Comparison of ENCODE assay signal across 10 mouse cellular contexts in genomic region chr11:54755148-54755664, GRCm38 (mm10). TPM values are rescaled to one million over a fixed set of nuclear protein-coding genes. Genes with fewer than 3 reads are reported as not detected.
DNase-seq lines count a peak whose midpoint lies in the region; ATAC-seq and TF ChIP-seq lines count a peak whose summit lies in the region.
"Had no signal": no experiment of that assay in that cellular context is flagged by ENCODE, and none has a peak within 500 bp of the region (broad histone marks: within the 10 kb centered on the region; RNA-seq: fewer than 3 reads in every experiment).

No protein-coding gene starts in this region.

- H3K36me3 ChIP-seq in heart, embryonic 15.5 days = no peaks in the 10 kb centered on the region
- 0 out of 2 replicates have a peak, but pooled peaks cover 3% of the 10 kb centered on the region for H3K36me3 ChIP-seq in hindbrain, embryonic 11.5 days (ENCODE audit: control insufficient read depth, insufficient read depth, low read length)
- peaks cover 8% of the 10 kb centered on the region; the same call in 1 of the 2 replicates for H3K36me3 ChIP-seq in midbrain, embryonic 14.5 days (ENCODE audit: control insufficient read depth, insufficient read depth, low read length)
- peaks cover 22% of the 10 kb centered on the region; the same call in 1 of the 2 replicates for H3K36me3 ChIP-seq in kidney, embryonic 14.5 days (ENCODE audit: control insufficient read depth, insufficient read depth, low read length)

- WGBS in heart, embryonic 15.5 days = 68% methylated on average over 5 of the region's 5 CpGs
- WGBS in hindbrain, embryonic 11.5 days = 54% methylated on average over 5 of the region's 5 CpGs
- WGBS in midbrain, embryonic 14.5 days = 17% methylated on average over 5 of the region's 5 CpGs
- WGBS in kidney, embryonic 14.5 days = 90% methylated on average over 5 of the region's 5 CpGs

- DNase-seq in heart, postnatal 25 days (ENCODE audit: low spot score) = no peak
- peak; percentile 20 for DNase-seq in hindbrain, embryonic 11.5 days (ENCODE audit: low spot score)
- peak; percentile 29 for DNase-seq in midbrain, embryonic 14.5 days
- no peak for DNase-seq in testis, postnatal 10 days (ENCODE audit: low spot score)
- DNase-seq in yolk sac, embryonic 10.5 days (ENCODE audit: low spot score) = no peak
- DNase-seq: adrenal gland, postnatal 36 days had no signal

- no peaks in the 10 kb centered on the region for H3K9me3 ChIP-seq in heart, embryonic 15.5 days (replicated peaks)
- H3K9me3 ChIP-seq in hindbrain, embryonic 11.5 days (ENCODE audit: control insufficient read depth, low read length) = no peaks in the 10 kb centered on the region
- no peaks in the 10 kb centered on the region for H3K9me3 ChIP-seq in midbrain, embryonic 14.5 days (ENCODE audit: control insufficient read depth, low read length)
- H3K9me3 ChIP-seq in kidney, embryonic 14.5 days (ENCODE audit: control insufficient read depth, low read length) = no peaks in the 10 kb centered on the region

- peaks cover 22% of the 10 kb centered on the region for H3K4me1 ChIP-seq in heart, embryonic 15.5 days (replicated peaks)
- H3K4me1 ChIP-seq in cortical plate, adult 2 months (ENCODE audit: control insufficient read depth, insufficient read depth, low read length) = peaks cover 12% of the 10 kb centered on the region
- H3K4me1 ChIP-seq in hindbrain, embryonic 11.5 days (replicated peaks; ENCODE audit: control insufficient read depth, insufficient read depth, low read length) = peaks cover 8% of the 10 kb centered on the region
- H3K4me1 ChIP-seq in midbrain, embryonic 14.5 days (ENCODE audit: control insufficient read depth, insufficient read depth, low read length) = peaks cover 46% of the 10 kb centered on the region
- H3K4me1 ChIP-seq in kidney, embryonic 14.5 days (ENCODE audit: control insufficient read depth, insufficient read depth, low read length) = no peaks in the 10 kb centered on the region

- H3K9ac ChIP-seq in heart, embryonic 15.5 days = no peak overlapping the region
- H3K9ac ChIP-seq in hindbrain, embryonic 11.5 days (ENCODE audit: low read depth, low read length) = no peak overlapping the region
- no peak overlapping the region; the same call in 1 of the 2 replicates for H3K9ac ChIP-seq in midbrain, embryonic 14.5 days (replicated peaks; ENCODE audit: low read length)
- no peak overlapping the region for H3K9ac ChIP-seq in kidney, embryonic 14.5 days (ENCODE audit: low read depth, low read length)

- peak overlapping the region; percentile 16; the same call in 1 of the 2 replicates for H3K27ac ChIP-seq in heart, embryonic 15.5 days
- H3K27ac ChIP-seq in cortical plate, adult 2 months (ENCODE audit: insufficient read depth, low read length) = peak overlapping the region; percentile 68
- peak overlapping the region; percentile 95 for H3K27ac ChIP-seq in hindbrain, embryonic 11.5 days (ENCODE audit: low read depth, low read length)
- H3K27ac ChIP-seq in midbrain, embryonic 14.5 days (replicated peaks; ENCODE audit: low read depth, low read length) = peak overlapping the region; percentile 89
- no peak overlapping the region for H3K27ac ChIP-seq in kidney, embryonic 14.5 days (ENCODE audit: low read depth, low read length)

- H3K27me3 ChIP-seq in heart, embryonic 15.5 days = no peaks in the 10 kb centered on the region
- H3K27me3 ChIP-seq in hindbrain, embryonic 11.5 days (ENCODE audit: control insufficient read depth, insufficient read depth, low read length) = no peaks in the 10 kb centered on the region
- no peaks in the 10 kb centered on the region for H3K27me3 ChIP-seq in midbrain, embryonic 14.5 days (ENCODE audit: control insufficient read depth, insufficient read depth, low read length)
- no peaks in the 10 kb centered on the region for H3K27me3 ChIP-seq in kidney, embryonic 14.5 days (ENCODE audit: control insufficient read depth, insufficient read depth, low read length)

- no peak overlapping the region for H3K4me2 ChIP-seq in heart, embryonic 15.5 days
- H3K4me2 ChIP-seq in hindbrain, embryonic 11.5 days (replicated peaks; ENCODE audit: low read depth, low read length) = no peak overlapping the region
- H3K4me2 ChIP-seq in midbrain, embryonic 14.5 days (ENCODE audit: low read length) = peak overlapping the region; percentile 32; the same call in 1 of the 2 replicates
- H3K4me2 ChIP-seq in kidney, embryonic 14.5 days (replicated peaks; ENCODE audit: low read depth, low read length) = no peak overlapping the region

- H3K4me3 ChIP-seq in heart, embryonic 15.5 days = no peak overlapping the region
- no peak overlapping the region for H3K4me3 ChIP-seq in cortical plate, adult 2 months (ENCODE audit: insufficient read depth, low read length)
- no peak overlapping the region for H3K4me3 ChIP-seq in hindbrain, embryonic 11.5 days (ENCODE audit: low read depth, low read length)
- H3K4me3 ChIP-seq in midbrain, embryonic 14.5 days (replicated peaks; ENCODE audit: low read depth, low read length) = no peak overlapping the region
- H3K4me3 ChIP-seq in kidney, embryonic 14.5 days (ENCODE audit: low read length) = no peak overlapping the region

- no peak for ATAC-seq in heart, embryonic 15.5 days (replicated peaks; ENCODE audit: insufficient number of reproducible peaks, insufficient read depth, low FRiP score, low read depth)
- no peak for ATAC-seq in hindbrain, embryonic 11.5 days (ENCODE audit: low FRiP score)
- no peak for ATAC-seq in midbrain, embryonic 14.5 days (ENCODE audit: low FRiP score, low TSS enrichment)
- ATAC-seq in kidney, embryonic 14.5 days (ENCODE audit: low FRiP score, low TSS enrichment) = no peak
- ATAC-seq: intestine, postnatal 0 days had no signal

- no peak for TF ChIP-seq CTCF in cortical plate, adult 2 months (IDR thresholded peaks at IDR 0.05; ENCODE audit: extremely low read depth, insufficient read depth, low read length)

- intact Hi-C loops in heart, postnatal 25 days (cut with DNase I) = no loop called here

- no peak for TF ChIP-seq POLR2A in cortical plate, adult 2 months (IDR thresholded peaks at IDR 0.05; ENCODE audit: extremely low read depth, insufficient read depth, low read length)

RNA-seq across cellular contexts. Expression of gene Cdc42se2, which starts 32.3 kb away (rescaled TPM):
- polyA plus RNA-seq in heart, embryonic 15.5 days (2015; fragmentation: Nextera tagmentation; extraction: Ambion mirVana) = 53.2 and 66.5 TPM in 2 replicates
- total RNA-seq in heart, postnatal 25 days (2021) = 10 to 100 TPM; 25.8 to 29.0 TPM
- 137 and 140 TPM in 2 replicates for polyA plus RNA-seq in cortical plate, adult 2 months (2012; rRNA removed)
- 245 and 257 TPM in 2 replicates for polyA plus RNA-seq in hindbrain, embryonic 11.5 days (2014; fragmentation: Nextera tagmentation; extraction: Ambion mirVana)
- 147 and 201 TPM in 2 replicates for polyA plus RNA-seq in midbrain, embryonic 14.5 days (2014; fragmentation: Nextera tagmentation; extraction: Ambion mirVana)
- 59.3 and 110 TPM in 2 replicates for polyA plus RNA-seq in kidney, embryonic 14.5 days (2014; fragmentation: Nextera tagmentation; extraction: Ambion mirVana)

Comparison
In these comparisons a context has a peak if more than half of its experiments do, and no peak if none do; other contexts are left out.
1. DNase-seq: peak in hindbrain, embryonic 11.5 days (single experiment) and midbrain, embryonic 14.5 days (single experiment); none in heart, postnatal 25 days (single experiment), testis, postnatal 10 days (single experiment) and yolk sac, embryonic 10.5 days (single experiment).